Mouse (Mus musculus): Measurements from ENCODE around the gene Omd.

DNA sequence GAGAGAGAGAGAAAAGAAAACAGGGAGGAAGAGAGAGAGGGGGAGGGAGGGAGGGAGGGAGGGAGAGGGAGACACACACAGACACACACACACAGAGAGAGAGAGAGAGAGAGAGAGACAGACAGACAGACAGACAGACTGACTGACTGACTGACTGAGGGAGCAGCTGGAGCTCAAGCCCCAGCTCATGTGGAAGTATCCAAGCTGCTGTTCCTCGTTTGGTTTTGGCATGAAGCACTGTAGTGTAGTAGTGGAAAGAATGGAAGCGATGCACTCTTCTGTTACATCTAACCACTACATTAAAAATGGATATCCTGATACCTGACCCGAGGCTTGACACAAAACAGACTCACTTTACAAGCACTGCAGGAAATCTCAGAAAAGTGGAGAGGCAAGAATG lies 36.6 kb upstream of the Omd start:
- TF ChIP-seq MAZ (IDR thresholded peaks at IDR 0.05; ENCODE audit: low read depth, low read length) (no peak), EP300 (IDR thresholded peaks at IDR 0.05; ENCODE audit: low read length) (no peak), CTCF (conservative IDR thresholded peaks at IDR 0.05 in 1 of 2, IDR thresholded peaks at IDR 0.05 in 1 of 2; ENCODE audit: low read depth in 2 of 2, low read length in 2 of 2) (no peak), MAX (IDR thresholded peaks at IDR 0.05; ENCODE audit: low read length) (no peak), POLR2A (IDR thresholded peaks at IDR 0.05; ENCODE audit: low read depth, low read length) (no peak), ETS1 (conservative IDR thresholded peaks at IDR 0.05; ENCODE audit: low read depth, low read length) (no peak), RCOR1 (conservative IDR thresholded peaks at IDR 0.05; ENCODE audit: low read depth, low read length) (no peak), IRF4 (IDR thresholded peaks at IDR 0.05; ENCODE audit: low read depth, low read length) (no peak)
